Mouse (Mus musculus): ENCODE measurements around the gene Abcb7.

Abcb7 gene

GRCm38 (mm10) chrX:104413183-104413983 is at the start of gene Abcb7:
TSS of gene Abcb7 (minus strand) at chrX:104413856.
- DNase-seq: peak; percentile 88 to 91

- DNase-seq: no peak
These were observed 48.1 kb upstream of the Abcb7 start for GRCm38 (mm10) chrX:104461755-104462154.

- no peak for DNase-seq
These were observed 38.8 kb upstream of the Abcb7 start for GRCm38 (mm10) chrX:104452433-104452832.

- DNase-seq: no peak
These were observed 19.8 kb upstream of the Abcb7 start for GRCm38 (mm10) chrX:104433456-104433855.

- no peak for DNase-seq
These were observed 14.5 kb upstream of the Abcb7 start for GRCm38 (mm10) chrX:104428108-104428507.

GRCm38 (mm10) chrX:104413995-104414394 is 339 bp upstream of the Abcb7 start:
- DNase-seq: no peak

- DNase-seq: no peak
These were observed 5.5 kb downstream of the Abcb7 start for GRCm38 (mm10) chrX:104408137-104408536.

GRCm38 (mm10) chrX:104402463-104402862 is 11.2 kb downstream of the Abcb7 start:
- DNase-seq: no peak

- DNase-seq: no peak
These were observed 12.5 kb downstream of the Abcb7 start for GRCm38 (mm10) chrX:104401134-104401533.

- DNase-seq: no peak
These were observed 16.1 kb downstream of the Abcb7 start for GRCm38 (mm10) chrX:104397526-104397925.

- no peak for DNase-seq
These were observed 54.0 kb downstream of the Abcb7 start for GRCm38 (mm10) chrX:104359686-104360085.

GRCm38 (mm10) chrX:104355842-104356241 is 57.8 kb downstream of the Abcb7 start:
- no peak for DNase-seq

- peak; percentile 37 to 40 for DNase-seq
These were observed 65.5 kb downstream of the Abcb7 start for GRCm38 (mm10) chrX:104348146-104348545.

GRCm38 (mm10) chrX:104291721-104292120 is 121.9 kb downstream of the Abcb7 start:
- DNase-seq: no peak

- no peak for DNase-seq
These were observed 133.8 kb downstream of the Abcb7 start for GRCm38 (mm10) chrX:104279828-104280227.

- no peak for DNase-seq
These were observed 149.3 kb downstream of the Abcb7 start for GRCm38 (mm10) chrX:104264371-104264770.

- no peak for DNase-seq
These were observed 151.2 kb downstream of the Abcb7 start for GRCm38 (mm10) chrX:104262468-104262867.

GRCm38 (mm10) chrX:104256561-104256960 is 157.1 kb downstream of the Abcb7 start:
- no peak for DNase-seq
